In genomic region chr6:127446436-127446890, GRCm38 (mm10) we compare ENCODE assay signal across 8 mouse cellular contexts. TPM values are rescaled to one million over a fixed set of nuclear protein-coding genes. Genes with fewer than 3 reads are reported as not detected.
DNase-seq lines count a peak whose midpoint lies in the region; ATAC-seq and TF ChIP-seq lines count a peak whose summit lies in the region.

Parp11 (plus strand) TSS chr6:127446840.

- DNase-seq in brain, adult 2 months (ENCODE audit: low read depth, low spot score) = peak; percentile 76
- DNase-seq in fibroblast of lung, adult 2 months (ENCODE audit: low read depth) = peak; percentile 40
- DNase-seq in kidney, postnatal 36 days = peak; percentile 44 to 83
- peak; percentile 65 for DNase-seq in stomach, postnatal 0 days (ENCODE audit: low spot score)

- TF ChIP-seq CTCF in stomach, postnatal 0 days (IDR thresholded peaks at IDR 0.05; ENCODE audit: low read depth) = peak; percentile 96

- peak within 1 kb of the TSS; percentile 4; the same call in 1 of the 2 replicates for H3K4me3 ChIP-seq in heart, embryonic 16.5 days (ENCODE audit: low read length)
- H3K4me3 ChIP-seq in liver, embryonic 15.5 days (replicated peaks) = no peak within 1 kb of the TSS
- H3K4me3 ChIP-seq in neural tube, embryonic 12.5 days = no peak within 1 kb of the TSS
- peak within 1 kb of the TSS; percentile 17; the same call in 1 of the 2 replicates for H3K4me3 ChIP-seq in stomach, postnatal 0 days (ENCODE audit: low read depth, low read length)

- no peaks in the 10 kb centered on the region for H3K36me3 ChIP-seq in heart, embryonic 16.5 days (ENCODE audit: control insufficient read depth, insufficient read depth)
- no peaks in the 10 kb centered on the region for H3K36me3 ChIP-seq in liver, embryonic 15.5 days (replicated peaks)
- no peaks in the 10 kb centered on the region for H3K36me3 ChIP-seq in neural tube, embryonic 12.5 days
- H3K36me3 ChIP-seq in stomach, postnatal 0 days (ENCODE audit: control insufficient read depth, insufficient read depth, low read length) = no peaks in the 10 kb centered on the region

- H3K9ac ChIP-seq in heart, embryonic 16.5 days (ENCODE audit: low read length) = no peak within 1 kb of the TSS
- H3K9ac ChIP-seq in liver, embryonic 15.5 days = no peak within 1 kb of the TSS
- H3K9ac ChIP-seq in neural tube, embryonic 12.5 days = no peak within 1 kb of the TSS
- H3K9ac ChIP-seq in stomach, postnatal 0 days (ENCODE audit: low read length) = no peak within 1 kb of the TSS; the same call in 1 of the 2 replicates

- peaks cover 7% of the 10 kb centered on the region for H3K4me1 ChIP-seq in heart, embryonic 16.5 days (ENCODE audit: control insufficient read depth, insufficient read depth, low read length)
- peaks cover 35% of the 10 kb centered on the region for H3K4me1 ChIP-seq in liver, embryonic 15.5 days (replicated peaks)
- H3K4me1 ChIP-seq in neural tube, embryonic 12.5 days = peaks cover 6% of the 10 kb centered on the region
- H3K4me1 ChIP-seq in stomach, postnatal 0 days (replicated peaks; ENCODE audit: control insufficient read depth, insufficient read depth) = no peaks in the 10 kb centered on the region

- 9% methylated on average over 8 of the region's 8 CpGs for WGBS in heart, embryonic 16.5 days
- 8% methylated on average over 8 of the region's 8 CpGs for WGBS in liver, embryonic 15.5 days (ENCODE audit: insufficient replicate concordance)
- 21% methylated on average over 8 of the region's 8 CpGs for WGBS in neural tube, embryonic 12.5 days
- 11% methylated on average over 8 of the region's 8 CpGs for WGBS in stomach, postnatal 0 days

- H3K4me2 ChIP-seq in heart, embryonic 16.5 days (ENCODE audit: low read depth, low read length) = peak within 1 kb of the TSS; percentile 18
- peak within 1 kb of the TSS; percentile 35 for H3K4me2 ChIP-seq in liver, embryonic 15.5 days
- no peak within 1 kb of the TSS for H3K4me2 ChIP-seq in neural tube, embryonic 12.5 days (replicated peaks)
- peak within 1 kb of the TSS; percentile 25; the same call in 1 of the 2 replicates for H3K4me2 ChIP-seq in stomach, postnatal 0 days (replicated peaks; ENCODE audit: low read depth)

- peak; percentile 95 for ATAC-seq in CD4-positive, CD25-positive, alpha-beta regulatory T cell, adult 4 months
- ATAC-seq in heart, embryonic 16.5 days (replicated peaks; ENCODE audit: extremely low read depth, insufficient read depth, low FRiP score) = no peak
- ATAC-seq in liver, embryonic 15.5 days (ENCODE audit: insufficient read depth) = no peak
- ATAC-seq in neural tube, embryonic 12.5 days (ENCODE audit: low FRiP score, low read depth) = no peak
- no peak for ATAC-seq in stomach, postnatal 0 days (ENCODE audit: low FRiP score, low TSS enrichment)

- TF ChIP-seq EP300 in stomach, postnatal 0 days (optimal IDR thresholded peaks at IDR 0.05) = no peak

- no peaks in the 10 kb centered on the region for H3K9me3 ChIP-seq in heart, embryonic 16.5 days (replicated peaks; ENCODE audit: control insufficient read depth, low read length)
- no peaks in the 10 kb centered on the region for H3K9me3 ChIP-seq in liver, embryonic 15.5 days (replicated peaks)
- H3K9me3 ChIP-seq in neural tube, embryonic 12.5 days = no peaks in the 10 kb centered on the region
- no peaks in the 10 kb centered on the region for H3K9me3 ChIP-seq in stomach, postnatal 0 days (ENCODE audit: control insufficient read depth, low read length)

- H3K27ac ChIP-seq in heart, embryonic 16.5 days (ENCODE audit: low read length) = no peak within 1 kb of the TSS
- 0 out of 2 replicates have a peak within 1 kb of the TSS, but pooled peaks have one; percentile 8 for H3K27ac ChIP-seq in liver, embryonic 15.5 days (replicated peaks)
- no peak within 1 kb of the TSS for H3K27ac ChIP-seq in neural tube, embryonic 12.5 days
- no peak within 1 kb of the TSS for H3K27ac ChIP-seq in stomach, postnatal 0 days (replicated peaks)

- H3K27me3 ChIP-seq in heart, embryonic 16.5 days (ENCODE audit: control insufficient read depth, insufficient read depth, low read length) = peaks cover 4% of the 10 kb centered on the region; the same call in 1 of the 2 replicates
- peaks cover 24% of the 10 kb centered on the region for H3K27me3 ChIP-seq in liver, embryonic 15.5 days
- H3K27me3 ChIP-seq in neural tube, embryonic 12.5 days (replicated peaks) = no peaks in the 10 kb centered on the region; the same call in 1 of the 2 replicates
- no peaks in the 10 kb centered on the region for H3K27me3 ChIP-seq in stomach, postnatal 0 days (ENCODE audit: control insufficient read depth, insufficient read depth, low read length)

RNA-seq across cellular contexts. Expression of gene Parp11, which starts in this region (rescaled TPM):
- polyA plus RNA-seq in CD4-positive, CD25-positive, alpha-beta regulatory T cell, adult 4 months (2017; shearing (Covaris generic)) = 10 to 100 TPM; 68.1 to 69.0 TPM
- 15.1 and 18.3 TPM in 2 replicates for polyA plus RNA-seq in heart, embryonic 16.5 days (2015; fragmentation: Nextera tagmentation; extraction: Ambion mirVana)
- 5.2 and 6.2 TPM in 2 replicates for polyA plus RNA-seq in liver, embryonic 15.5 days (2015; fragmentation: Nextera tagmentation; extraction: Ambion mirVana)
- 60.5 and 62.8 TPM in 2 replicates for polyA plus RNA-seq in neural tube, embryonic 12.5 days (2016; fragmentation: Nextera tagmentation; extraction: Ambion mirVana)
- 7.7 and 8.1 TPM in 2 replicates for polyA plus RNA-seq in stomach, postnatal 0 days (2015; fragmentation: Nextera tagmentation; extraction: Ambion mirVana)

Comparison
In these comparisons a context has a peak if more than half of its experiments do, and no peak if none do; other contexts are left out.
1. H3K4me3 ChIP-seq: peak in heart, embryonic 16.5 days (single experiment) and stomach, postnatal 0 days (single experiment); none in liver, embryonic 15.5 days (single experiment) and neural tube, embryonic 12.5 days (single experiment).
2. Peak in every context shown above with its lines, with median percentiles within 50 percentile points of each other: DNase-seq.